Mouse (Mus musculus) stomach, postnatal 0 days (tissue): ENCODE data around the gene Afap1l2.

Experiments
- CTCF ChIP-seq: IDR thresholded peaks from 2 replicates; pipeline ENCODE4 v1.5.1; 2016; ENCODE audit warnings: antibody characterized with exemption, low read depth, mild to moderate bottlenecking, moderate library complexity
- EP300 ChIP-seq: optimal IDR thresholded peaks from 2 replicates; pipeline ENCODE3; 2016; ENCODE audit warnings: antibody characterized with exemption

DNA sequence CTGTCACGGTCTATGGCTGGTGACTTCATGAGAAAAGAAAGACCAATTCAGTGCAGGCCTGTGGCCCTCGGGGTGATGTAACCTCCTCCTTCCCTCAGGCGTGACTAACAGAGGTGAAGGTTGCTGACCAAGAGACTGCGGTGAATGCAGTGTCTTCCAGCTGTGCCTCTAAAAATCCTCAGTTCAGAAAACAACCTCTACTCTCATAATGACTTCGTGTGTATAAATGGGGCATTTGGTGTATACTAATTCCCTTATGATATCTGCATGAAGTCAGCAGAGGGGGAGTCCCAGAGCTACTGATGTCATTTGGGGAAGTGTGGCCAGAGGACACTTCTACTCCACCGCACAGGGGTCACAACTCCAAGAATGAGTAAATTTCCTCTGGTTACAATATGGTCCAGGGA is 5.2 kb upstream of the Afap1l2 start:
- TF ChIP-seq CTCF (no peak), EP300 (no peak)
